Mouse (Mus musculus): Measurements from ENCODE around the gene Fbxl18. TPM values are rescaled to one million over a fixed set of nuclear protein-coding genes. Genes with fewer than 3 reads are reported as not detected.

Fbxl18 gene
- polyA plus RNA-seq, 1 experiment from 2014 or later = 10.3 TPM

DNA sequence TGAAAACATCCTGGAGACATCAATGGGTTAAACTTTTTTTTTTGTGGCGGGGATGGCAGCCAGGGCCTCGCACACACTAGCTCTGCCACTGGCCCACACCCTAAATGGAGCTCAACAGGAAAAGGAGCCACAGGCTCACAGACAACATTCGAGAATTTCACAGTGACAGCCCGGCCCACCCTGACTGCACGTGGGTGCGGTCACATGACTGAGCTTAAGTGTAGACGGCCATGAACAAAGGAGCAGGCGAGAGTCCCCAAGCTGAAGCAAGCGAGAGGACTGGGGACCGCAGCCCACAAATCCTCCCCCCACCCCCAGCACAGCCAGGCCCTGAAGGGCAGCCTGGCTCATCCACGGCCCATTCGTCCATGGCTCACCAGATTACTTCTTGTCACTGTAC, 23.5 kb downstream of the Fbxl18 start:
- Histone ChIP-seq H3K4me3 (ENCODE audit: low read length) (no peak overlapping the region), H3K9me3 (ENCODE audit: control insufficient read depth, low read length) (no peaks in the 10 kb centered on the region), H3K9ac (ENCODE audit: low read depth, low read length) (0 out of 2 replicates have a peak overlapping the region, but pooled peaks have one; percentile 2), H3K27me3 (replicated peaks; ENCODE audit: control insufficient read depth, insufficient read depth, low read length) (no peaks in the 10 kb centered on the region), H3K4me2 (ENCODE audit: low read depth, low read length) (no peak overlapping the region), H3K36me3 (ENCODE audit: control insufficient read depth, insufficient read depth, low read length) (peaks cover 14% of the 10 kb centered on the region; the same call in 1 of the 2 replicates), H3K4me1 (ENCODE audit: control insufficient read depth, insufficient read depth, low read length) (no peaks in the 10 kb centered on the region), H3K27ac (ENCODE audit: low read length) (no peak overlapping the region)
- no peak for ATAC-seq
- 63% methylated on average over 12 of the region's 12 CpGs for WGBS

DNA sequence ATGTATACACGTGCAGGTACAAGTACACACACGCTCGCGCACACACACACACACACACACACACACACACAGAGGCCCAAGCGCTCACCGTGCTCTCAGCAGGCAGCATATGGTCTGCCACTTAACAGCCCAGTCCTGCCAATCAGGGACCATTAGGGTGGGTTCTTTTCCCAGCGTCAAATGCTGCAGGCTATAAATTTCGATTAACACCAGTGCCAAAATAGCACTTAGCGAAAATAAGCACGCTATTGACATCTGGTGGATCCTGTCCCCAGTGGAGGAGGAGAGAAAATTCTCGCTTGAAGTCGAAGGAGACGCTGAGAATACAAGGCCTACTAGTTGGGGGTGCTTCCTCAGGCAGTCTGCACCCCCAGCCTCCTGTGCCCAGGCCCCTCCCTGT, 25.8 kb downstream of the Fbxl18 start:
- Histone ChIP-seq H3K9ac (ENCODE audit: low read depth, low read length) (no peak overlapping the region), H3K36me3 (ENCODE audit: control insufficient read depth, insufficient read depth, low read length) (0 out of 2 replicates have a peak, but pooled peaks cover 5% of the 10 kb centered on the region), H3K4me1 (ENCODE audit: control insufficient read depth, insufficient read depth, low read length) (no peaks in the 10 kb centered on the region), H3K27ac (ENCODE audit: low read length) (no peak overlapping the region), H3K4me3 (ENCODE audit: low read length) (no peak overlapping the region), H3K9me3 (ENCODE audit: control insufficient read depth, low read length) (no peaks in the 10 kb centered on the region), H3K4me2 (ENCODE audit: low read depth, low read length) (no peak overlapping the region), H3K27me3 (replicated peaks; ENCODE audit: control insufficient read depth, insufficient read depth, low read length) (no peaks in the 10 kb centered on the region)
- ATAC-seq = no peak
- WGBS = 75% methylated on average over 13 of the region's 13 CpGs

DNA sequence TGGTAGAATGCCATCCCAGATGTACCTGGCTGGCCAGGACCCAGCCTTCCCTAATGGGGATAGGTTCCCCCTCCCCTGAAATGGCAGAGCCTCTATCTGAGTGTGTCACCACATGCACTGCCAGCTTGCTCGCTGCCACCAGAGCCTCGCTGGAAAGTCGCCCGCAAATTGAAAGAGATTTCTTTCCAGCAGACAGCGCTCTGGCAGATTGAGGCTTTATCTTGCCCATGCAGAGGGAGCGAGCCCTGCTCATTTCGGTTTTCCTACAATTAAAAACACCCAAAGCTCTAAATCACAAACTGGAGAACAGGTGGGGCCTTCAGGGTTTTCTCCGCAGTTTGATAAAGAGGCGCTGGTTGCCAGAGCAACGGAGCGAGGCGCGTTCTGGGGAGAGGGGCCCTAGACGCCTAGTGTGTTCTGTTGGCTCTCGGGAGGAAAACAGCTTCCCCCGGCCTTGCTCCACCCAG, 37.4 kb downstream of the Fbxl18 start:
- Histone ChIP-seq H3K4me1 (ENCODE audit: control insufficient read depth, insufficient read depth, low read length) (no peaks in the 10 kb centered on the region), H3K9me3 (ENCODE audit: control insufficient read depth, low read length) (0 out of 2 replicates have a peak, but pooled peaks cover 5% of the 10 kb centered on the region), H3K27ac (ENCODE audit: low read length) (no peak overlapping the region), H3K4me2 (ENCODE audit: low read depth, low read length) (no peak overlapping the region), H3K9ac (ENCODE audit: low read depth, low read length) (no peak overlapping the region; the same call in 1 of the 2 replicates), H3K27me3 (replicated peaks; ENCODE audit: control insufficient read depth, insufficient read depth, low read length) (no peaks in the 10 kb centered on the region), H3K36me3 (ENCODE audit: control insufficient read depth, insufficient read depth, low read length) (no peaks in the 10 kb centered on the region), H3K4me3 (ENCODE audit: low read length) (no peak overlapping the region)
- WGBS = 43% methylated on average over 16 of the region's 16 CpGs
- ATAC-seq = no peak

DNA sequence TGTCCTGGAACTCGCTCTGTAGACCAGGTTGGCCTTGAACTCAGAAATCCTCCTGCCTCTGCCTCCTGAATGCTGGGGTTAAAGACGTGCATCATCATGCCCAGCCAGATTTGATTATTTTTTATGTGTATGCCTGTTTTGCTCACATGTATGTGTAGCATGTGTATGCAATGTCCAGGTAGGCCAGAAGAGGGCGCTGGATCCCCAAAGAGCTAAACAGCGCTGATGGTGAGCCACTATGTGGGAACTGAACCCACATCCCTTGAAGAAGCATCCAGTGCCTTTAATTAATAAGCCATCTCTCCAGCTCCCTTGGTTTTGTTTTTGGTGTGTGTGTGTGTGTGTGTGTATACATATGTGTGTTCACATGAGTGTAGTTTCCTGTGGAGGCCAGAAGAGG, 38.8 kb downstream of the Fbxl18 start:
- H3K27me3 ChIP-seq (replicated peaks; ENCODE audit: control insufficient read depth, insufficient read depth, low read length) = no peaks in the 10 kb centered on the region
- H3K9ac ChIP-seq (ENCODE audit: low read depth, low read length) = no peak overlapping the region
- 0 out of 2 replicates have a peak, but pooled peaks cover 5% of the 10 kb centered on the region for H3K9me3 ChIP-seq (ENCODE audit: control insufficient read depth, low read length)
- no peak for ATAC-seq
- no peak overlapping the region for H3K4me3 ChIP-seq (ENCODE audit: low read length)
- 75% methylated on average over 4 of the region's 4 CpGs for WGBS
- no peak overlapping the region for H3K27ac ChIP-seq (ENCODE audit: low read length)
- H3K4me1 ChIP-seq (ENCODE audit: control insufficient read depth, insufficient read depth, low read length) = no peaks in the 10 kb centered on the region
- H3K4me2 ChIP-seq (ENCODE audit: low read depth, low read length) = no peak overlapping the region
- H3K36me3 ChIP-seq (ENCODE audit: control insufficient read depth, insufficient read depth, low read length) = no peaks in the 10 kb centered on the region

DNA sequence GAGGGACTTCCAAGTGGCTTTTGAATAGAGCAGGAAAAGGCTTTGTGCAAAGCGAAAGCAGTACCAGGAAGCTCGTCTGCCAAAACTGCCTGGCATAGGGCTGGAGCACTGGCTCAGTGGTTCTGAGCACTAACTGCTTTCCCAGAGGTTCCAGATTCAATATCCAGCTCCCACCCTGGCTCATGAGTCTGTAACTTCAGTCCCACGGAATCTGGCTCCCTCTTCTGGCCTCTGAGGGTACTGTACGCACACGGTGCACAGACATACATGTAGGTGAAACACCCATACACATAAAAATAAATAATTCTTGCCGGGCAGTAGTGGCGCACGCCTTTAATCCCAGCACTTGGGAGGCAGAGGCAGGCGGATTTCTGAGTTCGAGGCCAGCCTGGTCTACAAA, 40.3 kb downstream of the Fbxl18 start:
- no peaks in the 10 kb centered on the region for H3K36me3 ChIP-seq (ENCODE audit: control insufficient read depth, insufficient read depth, low read length)
- no peak overlapping the region for H3K27ac ChIP-seq (ENCODE audit: low read length)
- ATAC-seq = no peak
- no peaks in the 10 kb centered on the region for H3K4me1 ChIP-seq (ENCODE audit: control insufficient read depth, insufficient read depth, low read length)
- no peak overlapping the region for H3K4me3 ChIP-seq (ENCODE audit: low read length)
- no peak overlapping the region for H3K4me2 ChIP-seq (ENCODE audit: low read depth, low read length)
- 0 out of 2 replicates have a peak, but pooled peaks cover 5% of the 10 kb centered on the region for H3K9me3 ChIP-seq (ENCODE audit: control insufficient read depth, low read length)
- H3K9ac ChIP-seq (ENCODE audit: low read depth, low read length) = no peak overlapping the region
- 77% methylated on average over 10 of the region's 10 CpGs for WGBS
- no peaks in the 10 kb centered on the region for H3K27me3 ChIP-seq (replicated peaks; ENCODE audit: control insufficient read depth, insufficient read depth, low read length)

DNA sequence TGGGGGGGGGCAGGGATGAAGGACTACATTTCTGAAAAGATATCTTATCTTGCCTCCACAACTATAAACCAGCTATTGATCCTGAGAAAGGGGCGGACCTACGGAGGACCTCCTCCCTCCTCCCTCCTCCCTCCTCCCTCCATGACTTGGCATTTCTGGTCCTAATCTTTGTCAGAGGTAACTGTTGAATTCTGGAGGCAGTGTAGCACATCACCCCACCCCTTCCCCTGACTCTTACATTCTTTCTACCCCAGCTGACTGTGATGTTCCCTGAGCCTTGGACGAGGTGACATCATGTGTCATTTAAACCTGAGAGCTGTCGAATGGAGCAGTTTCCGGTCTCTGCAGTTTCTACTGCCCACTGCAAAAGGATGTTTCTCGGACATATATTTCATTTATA, 41.6 kb downstream of the Fbxl18 start:
- no peak overlapping the region for H3K9ac ChIP-seq (ENCODE audit: low read depth, low read length)
- no peak for ATAC-seq
- H3K4me2 ChIP-seq (ENCODE audit: low read depth, low read length) = no peak overlapping the region
- 0 out of 2 replicates have a peak, but pooled peaks cover 5% of the 10 kb centered on the region for H3K9me3 ChIP-seq (ENCODE audit: control insufficient read depth, low read length)
- no peaks in the 10 kb centered on the region for H3K4me1 ChIP-seq (ENCODE audit: control insufficient read depth, insufficient read depth, low read length)
- no peaks in the 10 kb centered on the region for H3K27me3 ChIP-seq (replicated peaks; ENCODE audit: control insufficient read depth, insufficient read depth, low read length)
- H3K4me3 ChIP-seq (ENCODE audit: low read length) = no peak overlapping the region
- no peak overlapping the region for H3K27ac ChIP-seq (ENCODE audit: low read length)
- 72% methylated on average over 6 of the region's 6 CpGs for WGBS
- no peaks in the 10 kb centered on the region for H3K36me3 ChIP-seq (ENCODE audit: control insufficient read depth, insufficient read depth, low read length)

DNA sequence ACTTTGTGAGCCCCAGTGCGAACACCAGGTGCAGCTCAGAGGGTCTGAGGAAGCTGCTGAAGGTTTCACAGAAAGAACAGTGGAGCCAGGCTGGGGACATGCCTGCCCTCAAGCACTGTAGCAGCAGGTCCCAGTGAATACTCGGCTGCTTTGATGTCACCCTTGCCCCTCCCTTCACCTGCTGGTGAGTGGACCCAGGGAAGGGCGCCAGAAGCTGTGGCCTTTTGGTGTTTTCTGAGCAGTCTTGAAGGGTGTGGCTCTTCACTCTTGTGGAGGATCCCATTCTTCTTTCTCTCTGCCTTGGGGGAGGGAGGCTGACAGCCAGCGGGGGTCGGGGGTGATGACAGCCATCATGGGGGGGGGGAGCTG, 43.6 kb downstream of the Fbxl18 start:
- Histone ChIP-seq H3K9ac (ENCODE audit: low read depth, low read length) (no peak overlapping the region), H3K9me3 (ENCODE audit: control insufficient read depth, low read length) (0 out of 2 replicates have a peak, but pooled peaks cover 5% of the 10 kb centered on the region), H3K27ac (ENCODE audit: low read length) (no peak overlapping the region), H3K4me1 (ENCODE audit: control insufficient read depth, insufficient read depth, low read length) (no peaks in the 10 kb centered on the region), H3K36me3 (ENCODE audit: control insufficient read depth, insufficient read depth, low read length) (no peaks in the 10 kb centered on the region), H3K27me3 (replicated peaks; ENCODE audit: control insufficient read depth, insufficient read depth, low read length) (no peaks in the 10 kb centered on the region), H3K4me3 (ENCODE audit: low read length) (no peak overlapping the region), H3K4me2 (ENCODE audit: low read depth, low read length) (no peak overlapping the region)
- WGBS = 52% methylated on average over 5 of the region's 5 CpGs
- ATAC-seq = no peak

DNA sequence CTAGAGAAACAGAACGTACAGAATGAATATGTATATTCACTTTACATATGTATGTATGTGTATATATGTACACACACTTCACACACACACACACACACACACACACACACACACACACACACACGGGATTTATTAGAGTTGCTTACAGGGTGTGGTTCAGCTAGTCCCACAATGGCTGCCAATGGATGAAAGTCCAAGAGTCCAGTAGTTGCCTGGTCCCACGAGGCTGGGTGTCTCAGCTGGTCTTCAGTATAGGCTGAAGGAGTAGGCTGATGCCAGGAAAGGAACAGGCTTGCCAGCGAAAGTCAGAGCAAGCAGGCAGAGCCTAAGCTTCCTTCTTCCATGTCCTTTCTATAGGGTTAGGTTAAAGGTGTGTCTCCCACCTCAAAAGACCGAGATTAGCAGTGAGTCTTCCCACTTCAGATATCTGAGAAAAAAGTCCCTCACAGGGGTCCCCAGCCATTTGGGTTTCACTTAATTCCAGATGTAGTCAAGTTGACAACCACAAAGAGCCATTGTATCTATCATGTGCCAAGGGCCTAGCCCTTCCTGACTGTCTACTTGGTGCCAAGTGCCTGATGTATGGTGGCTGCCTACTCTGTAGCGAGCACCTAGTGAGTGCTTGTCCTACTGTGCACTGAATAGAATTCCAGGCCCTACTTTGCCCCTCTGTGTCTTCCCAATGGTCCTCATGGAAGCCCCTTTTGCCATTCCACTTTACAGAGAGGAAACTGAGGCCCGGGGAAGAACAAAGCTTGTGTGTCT, 44.1 kb downstream of the Fbxl18 start:
- Histone ChIP-seq H3K9ac (ENCODE audit: low read depth, low read length) (no peak overlapping the region), H3K9me3 (ENCODE audit: control insufficient read depth, low read length) (no peaks in the 10 kb centered on the region), H3K4me3 (ENCODE audit: low read length) (no peak overlapping the region), H3K36me3 (ENCODE audit: control insufficient read depth, insufficient read depth, low read length) (no peaks in the 10 kb centered on the region), H3K27me3 (replicated peaks; ENCODE audit: control insufficient read depth, insufficient read depth, low read length) (no peaks in the 10 kb centered on the region), H3K4me1 (ENCODE audit: control insufficient read depth, insufficient read depth, low read length) (no peaks in the 10 kb centered on the region), H3K4me2 (ENCODE audit: low read depth, low read length) (no peak overlapping the region), H3K27ac (ENCODE audit: low read length) (no peak overlapping the region)
- WGBS = 73% methylated on average over 7 of the region's 7 CpGs
- ATAC-seq = peak; percentile 84

DNA sequence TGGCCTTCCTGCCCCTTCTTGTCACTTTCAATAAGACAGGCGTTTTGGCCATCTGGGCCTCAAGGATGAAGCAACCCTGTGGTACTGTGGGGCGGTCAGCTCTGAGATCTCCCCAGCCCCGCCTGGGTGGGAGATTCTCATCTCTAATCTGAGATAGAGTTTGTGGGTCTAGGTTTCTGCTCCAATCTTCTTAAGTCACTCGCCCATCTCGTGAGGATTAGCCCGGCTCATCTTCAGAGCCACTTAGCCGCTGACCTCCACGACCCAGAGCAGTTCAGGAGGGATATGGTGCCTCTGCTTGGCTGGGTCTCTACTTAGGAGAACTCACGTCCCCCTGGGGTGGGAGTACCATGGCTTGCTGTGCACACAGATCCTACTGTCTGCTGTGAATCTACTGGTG, 44.7 kb downstream of the Fbxl18 start:
- no peak overlapping the region for H3K4me3 ChIP-seq (ENCODE audit: low read length)
- 72% methylated on average over 9 of the region's 9 CpGs for WGBS
- no peak overlapping the region for H3K4me2 ChIP-seq (ENCODE audit: low read depth, low read length)
- no peaks in the 10 kb centered on the region for H3K27me3 ChIP-seq (replicated peaks; ENCODE audit: control insufficient read depth, insufficient read depth, low read length)
- no peaks in the 10 kb centered on the region for H3K9me3 ChIP-seq (ENCODE audit: control insufficient read depth, low read length)
- no peak overlapping the region for H3K27ac ChIP-seq (ENCODE audit: low read length)
- H3K4me1 ChIP-seq (ENCODE audit: control insufficient read depth, insufficient read depth, low read length) = no peaks in the 10 kb centered on the region
- no peaks in the 10 kb centered on the region for H3K36me3 ChIP-seq (ENCODE audit: control insufficient read depth, insufficient read depth, low read length)
- H3K9ac ChIP-seq (ENCODE audit: low read depth, low read length) = no peak overlapping the region
- ATAC-seq = 0 out of 2 replicates have a peak, but pooled peaks have one; percentile 9

Data from intestine, embryonic 16.5 days (tissue).